Mouse (Mus musculus): Measurements from ENCODE around the gene Cfap36. TPM values are rescaled to one million over a fixed set of nuclear protein-coding genes. Genes with fewer than 3 reads are reported as not detected.
A peak's percentile ranks its signal among the peaks of the same experiment; 100 is the strongest.

Gene Cfap36
- polyA plus RNA-seq, 1 experiment from 2014 or later, result 56.3 TPM

DNA sequence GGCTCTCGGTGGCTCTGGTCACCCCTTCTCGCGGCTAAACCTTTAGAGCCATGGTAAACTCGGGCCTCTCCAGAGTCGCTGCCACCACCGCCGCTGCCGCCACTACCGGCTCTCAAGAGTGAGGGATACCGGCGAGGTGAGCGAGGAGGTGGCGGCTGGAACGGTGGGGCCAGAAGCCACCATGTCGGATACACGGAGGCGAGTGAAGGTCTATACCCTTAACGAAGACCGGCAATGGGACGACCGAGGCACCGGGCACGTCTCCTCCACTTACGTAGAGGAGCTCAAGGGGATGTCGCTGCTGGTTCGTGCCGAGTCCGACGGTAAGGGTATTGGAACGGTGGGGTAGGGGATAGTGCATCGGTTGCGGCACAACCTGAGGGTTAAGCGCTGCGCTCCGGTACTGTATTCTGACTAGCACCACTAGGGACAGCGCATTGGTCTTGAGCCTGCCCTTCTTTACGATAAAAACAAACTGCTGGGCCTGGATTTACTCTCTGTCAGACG lies 74.0 kb downstream of the Cfap36 start:
- Histone ChIP-seq H3K9me3 (no peaks in the 10 kb centered on the region), H3K27me3 (ENCODE audit: poor library complexity, severe bottlenecking) (no peaks in the 10 kb centered on the region), H3K4me3 (peak overlapping the region; percentile 95), H3K27ac (peak overlapping the region; percentile 99), H3K4me1 (peaks cover 28% of the 10 kb centered on the region), H3K36me3 (replicated peaks) (no peaks in the 10 kb centered on the region; the same call in 1 of the 2 replicates)
- DNase-seq (ENCODE audit: extremely low spot score, low spot score), result peak; percentile 70
- WGBS, result under 1% methylated on average over 38 of the region's 38 CpGs

GRCm38 (mm10) chr11:29172563-29173124 lies 74.6 kb downstream of the Cfap36 start, which contains the start of gene Ppp4r3b:
Gene Ppp4r3b, plus strand, starts transcription at chr11:29172890.
- peaks cover 28% of the 10 kb centered on the region for H3K4me1 ChIP-seq
- H3K9me3 ChIP-seq, result no peaks in the 10 kb centered on the region
- no peaks in the 10 kb centered on the region; the same call in 1 of the 2 replicates for H3K36me3 ChIP-seq (replicated peaks)
- peak within 1 kb of the TSS; percentile 99 for H3K27ac ChIP-seq
- DNase-seq (ENCODE audit: extremely low spot score, low spot score), result peak; percentile 98
- H3K27me3 ChIP-seq (ENCODE audit: poor library complexity, severe bottlenecking), result no peaks in the 10 kb centered on the region
- under 1% methylated on average over 50 of the region's 50 CpGs for WGBS
- H3K4me3 ChIP-seq, result peak within 1 kb of the TSS; percentile 95

DNA sequence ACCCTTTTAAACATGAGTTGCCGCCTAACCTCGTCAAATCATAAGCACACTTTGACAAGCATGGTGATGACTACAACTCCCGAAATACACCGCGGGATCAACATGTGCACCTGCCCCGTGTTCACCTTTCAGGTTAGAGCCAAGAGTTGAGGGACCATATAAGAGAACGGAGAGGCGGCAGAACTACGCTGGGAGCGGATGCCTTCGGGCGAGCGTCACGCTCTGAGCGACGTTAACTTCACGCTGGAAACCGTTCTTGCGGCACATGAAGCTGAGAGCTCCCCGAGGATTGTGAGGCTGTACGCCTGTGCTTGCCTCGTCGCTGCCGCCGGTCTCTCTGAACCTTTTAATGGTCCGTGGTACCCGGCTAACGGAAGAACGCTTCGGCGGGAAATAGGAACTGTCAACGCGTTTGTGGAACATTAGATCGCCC lies 75.2 kb downstream of the Cfap36 start:
- under 1% methylated on average over 34 of the region's 34 CpGs for WGBS
- no peaks in the 10 kb centered on the region for H3K36me3 ChIP-seq (replicated peaks)
- DNase-seq (ENCODE audit: extremely low spot score, low spot score), result peak; percentile 36

More for the DNA sequence above, 75.2 kb downstream of the Cfap36 start:
- Histone ChIP-seq H3K4me1 (peaks cover 28% of the 10 kb centered on the region), H3K27ac (peak overlapping the region; percentile 99), H3K27me3 (ENCODE audit: poor library complexity, severe bottlenecking) (no peaks in the 10 kb centered on the region), H3K4me3 (peak overlapping the region; percentile 95), H3K9me3 (no peaks in the 10 kb centered on the region)

Other genes starting within 250 kb of the Cfap36 start
- 42.9 and 49.6 TPM in 2 replicates for gene Pnpt1, start 116.7 kb downstream of the Cfap36 start, polyA plus RNA-seq (2016; fragmentation: Nextera tagmentation; extraction: Ambion mirVana)
- 98.6 and 102 TPM in 2 replicates for gene Ppp4r3b, start 74.5 kb downstream of the Cfap36 start, polyA plus RNA-seq (2016; fragmentation: Nextera tagmentation; extraction: Ambion mirVana)
- gene Ccdc88a, start 126.2 kb upstream of the Cfap36 start, polyA plus RNA-seq (2016; fragmentation: Nextera tagmentation; extraction: Ambion mirVana), result 36.5 and 38.6 TPM in 2 replicates